Mouse (Mus musculus) cortical plate, adult 2 months (tissue): ENCODE measurements around the gene Proser3.

ENCODE experiments used
- CTCF ChIP-seq: fragments of 200-500 bp; IDR thresholded peaks from 2 replicates; pipeline ENCODE4 v1.5.1; 2011; ENCODE audit warnings: mild to moderate bottlenecking, control low read depth, low read length; ENCODE audit not compliant: insufficient read depth; ENCODE audit errors: extremely low read depth
- POLR2A ChIP-seq: fragments of 200-500 bp; IDR thresholded peaks from 2 replicates; pipeline ENCODE4 v1.6.1; 2011; ENCODE audit warnings: mild to moderate bottlenecking, low read length, control low read depth; ENCODE audit not compliant: insufficient read depth; ENCODE audit errors: extremely low read depth

GRCm38 (mm10) chr7:30549880-30550279 is 2.2 kb downstream of the Proser3 start:
- no peak for TF ChIP-seq POLR2A
- TF ChIP-seq CTCF = no peak
